Mouse (Mus musculus): ENCODE results near the gene Ripply3. TPM values are rescaled to one million over a fixed set of nuclear protein-coding genes. Genes with fewer than 3 reads are reported as not detected.

The Ripply3 gene
- polyA plus RNA-seq, 1 experiment from 2014 or later: 4.2 TPM

- Histone ChIP-seq H3K4me2 (peak overlapping the region; percentile 47), H3K9me3 (no peaks in the 10 kb centered on the region), H3K27ac (no peak overlapping the region; the same call in 1 of the 2 replicates), H3K36me3 (replicated peaks) (0 out of 2 replicates have a peak, but pooled peaks cover 4% of the 10 kb centered on the region), H3K4me3 (replicated peaks) (peak overlapping the region; percentile 5; the same call in 1 of the 2 replicates), H3K9ac (peak overlapping the region; percentile 51), H3K4me1 (peaks cover 17% of the 10 kb centered on the region), H3K27me3 (peaks cover 22% of the 10 kb centered on the region)
- 8% methylated on average over 30 of the region's 30 CpGs for WGBS
- ATAC-seq (ENCODE audit: low FRiP score): no peak
Observed at GRCm38 (mm10) chr16:94302274-94303202, 25.7 kb upstream of the Ripply3 start.

- peak overlapping the region; percentile 5; the same call in 1 of the 2 replicates for H3K4me3 ChIP-seq (replicated peaks)
- 0 out of 2 replicates have a peak, but pooled peaks cover 4% of the 10 kb centered on the region for H3K36me3 ChIP-seq (replicated peaks)
- H3K9ac ChIP-seq: 0 out of 2 replicates have a peak overlapping the region, but pooled peaks have one; percentile 51
- peaks cover 20% of the 10 kb centered on the region for H3K4me1 ChIP-seq
- no peaks in the 10 kb centered on the region for H3K9me3 ChIP-seq
- H3K4me2 ChIP-seq: peak overlapping the region; percentile 47
- H3K27me3 ChIP-seq: peaks cover 22% of the 10 kb centered on the region
- no peak overlapping the region for H3K27ac ChIP-seq
- ATAC-seq (ENCODE audit: low FRiP score): no peak
- WGBS: 31% methylated on average over 6 of the region's 6 CpGs
Observed at GRCm38 (mm10) chr16:94303203-94303535, 25.1 kb upstream of the Ripply3 start.

- Histone ChIP-seq H3K9ac (no peak overlapping the region), H3K9me3 (no peaks in the 10 kb centered on the region), H3K27me3 (peaks cover 17% of the 10 kb centered on the region), H3K4me2 (no peak overlapping the region), H3K27ac (0 out of 2 replicates have a peak overlapping the region, but pooled peaks have one; percentile 53), H3K4me1 (peaks cover 21% of the 10 kb centered on the region), H3K4me3 (replicated peaks) (no peak overlapping the region), H3K36me3 (replicated peaks) (0 out of 2 replicates have a peak, but pooled peaks cover 4% of the 10 kb centered on the region)
- 61% methylated on average over 6 of the region's 6 CpGs for WGBS
- no peak for ATAC-seq (ENCODE audit: low FRiP score)
Observed at GRCm38 (mm10) chr16:94307526-94307925, 20.7 kb upstream of the Ripply3 start.

- ATAC-seq (ENCODE audit: low FRiP score): no peak
- no peak overlapping the region for H3K9ac ChIP-seq
- H3K4me1 ChIP-seq: peaks cover 17% of the 10 kb centered on the region
- WGBS: 51% methylated on average over 6 of the region's 6 CpGs
- no peak overlapping the region for H3K4me2 ChIP-seq
- no peaks in the 10 kb centered on the region for H3K9me3 ChIP-seq
- 0 out of 2 replicates have a peak, but pooled peaks cover 4% of the 10 kb centered on the region for H3K36me3 ChIP-seq (replicated peaks)
- H3K27ac ChIP-seq: 0 out of 2 replicates have a peak overlapping the region, but pooled peaks have one; percentile 53
- no peak overlapping the region for H3K4me3 ChIP-seq (replicated peaks)
- H3K27me3 ChIP-seq: peaks cover 12% of the 10 kb centered on the region
Observed at GRCm38 (mm10) chr16:94307942-94308341, 20.3 kb upstream of the Ripply3 start.

- Histone ChIP-seq H3K9ac (no peak overlapping the region), H3K27me3 (peaks cover 4% of the 10 kb centered on the region; the same call in 1 of the 2 replicates), H3K4me2 (no peak overlapping the region), H3K4me3 (replicated peaks) (no peak overlapping the region), H3K9me3 (no peaks in the 10 kb centered on the region), H3K4me1 (peaks cover 12% of the 10 kb centered on the region), H3K36me3 (replicated peaks) (0 out of 2 replicates have a peak, but pooled peaks cover 4% of the 10 kb centered on the region), H3K27ac (no peak overlapping the region)
- no peak for ATAC-seq (ENCODE audit: low FRiP score)
- 95% methylated on average over 4 of the region's 4 CpGs for WGBS
Observed at GRCm38 (mm10) chr16:94309025-94309424, 19.2 kb upstream of the Ripply3 start.

GRCm38 (mm10) chr16:94311416-94311815 is 16.8 kb upstream of the Ripply3 start:
- Histone ChIP-seq H3K36me3 (replicated peaks) (no peaks in the 10 kb centered on the region), H3K27ac (no peak overlapping the region), H3K27me3 (peaks cover 4% of the 10 kb centered on the region; the same call in 1 of the 2 replicates), H3K9ac (peak overlapping the region; percentile 42), H3K4me1 (peaks cover 12% of the 10 kb centered on the region), H3K9me3 (no peaks in the 10 kb centered on the region), H3K4me2 (peak overlapping the region; percentile 62; the same call in 1 of the 2 replicates), H3K4me3 (replicated peaks) (0 out of 2 replicates have a peak overlapping the region, but pooled peaks have one; percentile 14)
- ATAC-seq (ENCODE audit: low FRiP score): no peak
- 79% methylated on average over 1 of the region's 1 CpGs for WGBS

- Histone ChIP-seq H3K36me3 (replicated peaks) (no peaks in the 10 kb centered on the region), H3K27me3 (peaks cover 4% of the 10 kb centered on the region; the same call in 1 of the 2 replicates), H3K9me3 (no peaks in the 10 kb centered on the region), H3K27ac (no peak overlapping the region), H3K4me3 (replicated peaks) (peak overlapping the region; percentile 14; the same call in 1 of the 2 replicates), H3K4me2 (peak overlapping the region; percentile 62), H3K4me1 (peaks cover 12% of the 10 kb centered on the region), H3K9ac (peak overlapping the region; percentile 42)
- 75% methylated on average over 4 of the region's 4 CpGs for WGBS
- no peak for ATAC-seq (ENCODE audit: low FRiP score)
Observed at GRCm38 (mm10) chr16:94311931-94312330, 16.3 kb upstream of the Ripply3 start.

- peak; percentile 89 for ATAC-seq (ENCODE audit: low FRiP score)
- Histone ChIP-seq H3K4me2 (peak overlapping the region; percentile 62), H3K9me3 (no peaks in the 10 kb centered on the region), H3K36me3 (replicated peaks) (no peaks in the 10 kb centered on the region), H3K27me3 (peaks cover 4% of the 10 kb centered on the region; the same call in 1 of the 2 replicates), H3K4me1 (peaks cover 8% of the 10 kb centered on the region), H3K27ac (peak overlapping the region; percentile 99), H3K4me3 (replicated peaks) (peak overlapping the region; percentile 70), H3K9ac (peak overlapping the region; percentile 89)
- 0% methylated on average over 20 of the region's 20 CpGs for WGBS
Observed at GRCm38 (mm10) chr16:94312663-94313228, 15.5 kb upstream of the Ripply3 start.

GRCm38 (mm10) chr16:94313229-94314030 is 14.8 kb upstream of the Ripply3 start, which contains the start of gene Hlcs:
Gene Hlcs, minus strand, starts transcription at chr16:94313571.
- Histone ChIP-seq H3K27me3 (peaks cover 4% of the 10 kb centered on the region; the same call in 1 of the 2 replicates), H3K4me1 (peaks cover 7% of the 10 kb centered on the region), H3K36me3 (replicated peaks) (no peaks in the 10 kb centered on the region), H3K9ac (peak within 1 kb of the TSS; percentile 89), H3K4me3 (replicated peaks) (peak within 1 kb of the TSS; percentile 70), H3K4me2 (peak within 1 kb of the TSS; percentile 62), H3K9me3 (no peaks in the 10 kb centered on the region), H3K27ac (peak within 1 kb of the TSS; percentile 99)
- WGBS: under 1% methylated on average over 64 of the region's 64 CpGs
- peak; percentile 93 for ATAC-seq (ENCODE audit: low FRiP score)

- Histone ChIP-seq H3K9ac (no peak overlapping the region), H3K27me3 (peaks cover 4% of the 10 kb centered on the region; the same call in 1 of the 2 replicates), H3K4me1 (peaks cover 7% of the 10 kb centered on the region), H3K9me3 (no peaks in the 10 kb centered on the region), H3K4me3 (replicated peaks) (no peak overlapping the region), H3K27ac (no peak overlapping the region), H3K4me2 (no peak overlapping the region), H3K36me3 (replicated peaks) (no peaks in the 10 kb centered on the region)
- 91% methylated on average over 5 of the region's 5 CpGs for WGBS
- ATAC-seq (ENCODE audit: low FRiP score): no peak
Observed at GRCm38 (mm10) chr16:94314626-94315025, 13.6 kb upstream of the Ripply3 start.

GRCm38 (mm10) chr16:94315215-94315614 is 13.0 kb upstream of the Ripply3 start:
- Histone ChIP-seq H3K27me3 (peaks cover 4% of the 10 kb centered on the region; the same call in 1 of the 2 replicates), H3K36me3 (replicated peaks) (no peaks in the 10 kb centered on the region), H3K9ac (no peak overlapping the region), H3K4me2 (no peak overlapping the region), H3K9me3 (no peaks in the 10 kb centered on the region), H3K27ac (no peak overlapping the region), H3K4me3 (replicated peaks) (no peak overlapping the region), H3K4me1 (peaks cover 7% of the 10 kb centered on the region)
- 63% methylated on average over 1 of the region's 1 CpGs for WGBS
- no peak for ATAC-seq (ENCODE audit: low FRiP score)

All from forebrain, embryonic 12.5 days (tissue).